Mouse (Mus musculus) thymus, postnatal 36 days (tissue): ENCODE results near the gene Plekhh2.
A peak's percentile ranks its signal among the peaks of the same experiment; 100 is the strongest.

Source experiments
- DNase-seq, 2 experiments: peaks; one replicate each; pipeline ENCODE4 v3.0.0; 2022; ENCODE audit warnings: mixed read lengths in 2 of 2

Plekhh2 gene

GRCm38 (mm10) chr17:84511682-84512515 lies at the start of gene Plekhh2:
TSS of gene Plekhh2 (plus strand) at chr17:84511895.
- peak; percentile 15 to 26 for DNase-seq

DNA sequence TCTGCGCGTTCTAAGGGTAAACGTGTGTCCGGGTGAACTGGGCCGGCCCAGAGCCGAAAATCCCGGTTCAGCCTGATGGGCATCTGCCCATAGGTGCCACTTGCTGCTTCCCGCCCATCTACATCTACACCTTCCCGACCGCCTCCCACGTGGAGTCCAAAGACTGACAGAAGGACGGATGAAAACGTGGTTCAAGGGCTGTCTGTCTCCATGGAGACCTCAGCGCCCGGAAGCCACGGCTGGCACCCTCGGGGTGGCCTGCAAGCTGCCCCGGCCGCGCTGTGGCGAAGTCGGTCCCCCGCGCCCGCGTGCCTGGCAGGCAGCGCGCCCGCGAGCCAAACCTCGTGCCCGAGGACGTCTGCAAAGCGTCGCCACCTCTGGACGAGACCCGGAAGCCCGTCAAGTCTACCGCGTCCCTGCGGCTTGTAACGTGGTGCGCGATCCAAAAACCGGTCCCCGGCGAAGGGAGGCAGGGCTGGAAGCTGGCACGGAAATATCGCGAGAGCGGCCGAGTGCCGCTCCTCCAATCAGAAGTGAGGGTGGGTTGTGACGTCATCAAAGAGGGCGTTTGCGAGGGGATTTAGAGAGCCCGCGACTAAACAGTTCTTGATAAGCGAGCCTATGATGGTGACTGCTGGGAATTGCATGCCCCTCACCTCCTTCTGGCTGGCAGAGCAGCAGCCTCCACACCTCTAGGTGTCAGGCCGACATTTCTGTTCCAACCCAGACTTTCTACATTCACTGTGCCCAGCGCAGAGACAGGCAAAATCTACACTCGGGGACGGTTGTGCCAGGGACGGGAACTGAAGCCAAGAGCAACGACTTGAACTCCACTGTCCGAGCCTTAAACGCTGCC lies 45.7 kb upstream of the Plekhh2 start, which contains the start of gene Thada:
Gene Thada, minus strand, starts transcription at position 453 of the 856 bp plus-strand sequence.
- peak; percentile 98 for DNase-seq

DNA sequence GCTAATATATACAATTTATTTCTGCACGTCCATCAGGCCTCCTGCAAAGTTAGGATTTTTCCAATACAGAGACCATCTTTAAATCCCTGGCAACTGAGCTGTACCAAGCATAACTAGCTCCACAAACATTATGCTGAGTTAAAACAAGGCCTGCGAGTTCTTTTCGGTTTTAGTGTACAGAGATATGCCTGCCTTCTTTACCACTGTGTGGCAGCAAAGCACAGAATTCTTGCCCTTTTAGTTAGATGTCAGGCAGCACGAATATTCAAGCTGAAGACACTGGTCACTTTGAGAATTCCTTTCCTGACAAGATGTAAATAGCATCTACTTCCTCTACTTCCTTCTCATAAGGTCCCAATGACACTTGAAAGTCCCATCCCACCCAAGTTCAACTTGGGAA lies 37.4 kb upstream of the Plekhh2 start:
- DNase-seq = no peak

GRCm38 (mm10) chr17:84477176-84477575 lies 34.5 kb upstream of the Plekhh2 start:
- DNase-seq = no peak

DNA sequence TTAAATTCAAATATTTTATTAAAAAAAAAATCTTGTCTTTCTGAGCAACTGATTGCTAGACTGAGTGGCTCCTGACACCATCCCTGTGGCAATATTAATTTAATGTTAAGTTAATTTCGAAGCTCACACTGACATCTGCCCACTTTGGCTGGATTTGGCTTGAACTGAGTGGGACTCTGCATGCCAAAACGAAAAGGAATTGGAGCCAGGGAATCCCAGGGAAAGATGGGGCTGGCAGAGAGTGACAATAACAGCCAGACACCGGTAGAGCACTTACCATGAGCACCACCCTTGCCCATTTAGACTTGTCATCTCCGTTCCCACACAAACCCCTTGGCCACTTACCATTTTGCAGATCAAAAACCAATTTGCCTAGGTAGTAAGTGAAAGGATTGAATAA lies 33.4 kb upstream of the Plekhh2 start:
- no peak for DNase-seq

GRCm38 (mm10) chr17:84480464-84481355 lies 31.0 kb upstream of the Plekhh2 start:
- DNase-seq = no peak

DNA sequence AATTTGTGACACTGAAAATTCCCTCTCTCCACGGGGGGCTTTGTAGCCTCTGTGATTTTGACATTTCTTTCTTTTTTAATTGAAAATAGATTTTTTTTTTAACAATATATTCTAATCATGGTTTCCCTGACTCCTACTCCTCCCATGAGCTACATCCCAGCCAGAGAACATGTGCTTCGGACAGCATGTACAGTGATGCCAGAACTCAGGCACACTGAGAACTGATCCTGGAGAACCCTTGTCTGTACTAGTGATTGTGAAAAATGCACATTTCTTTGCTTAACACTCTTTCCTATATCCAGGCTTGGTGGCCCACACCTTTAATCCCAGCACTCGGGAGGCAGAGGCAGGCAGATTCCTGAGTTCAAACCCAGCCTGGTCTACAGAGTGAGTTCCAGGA lies 28.9 kb upstream of the Plekhh2 start:
- DNase-seq = no peak

DNA sequence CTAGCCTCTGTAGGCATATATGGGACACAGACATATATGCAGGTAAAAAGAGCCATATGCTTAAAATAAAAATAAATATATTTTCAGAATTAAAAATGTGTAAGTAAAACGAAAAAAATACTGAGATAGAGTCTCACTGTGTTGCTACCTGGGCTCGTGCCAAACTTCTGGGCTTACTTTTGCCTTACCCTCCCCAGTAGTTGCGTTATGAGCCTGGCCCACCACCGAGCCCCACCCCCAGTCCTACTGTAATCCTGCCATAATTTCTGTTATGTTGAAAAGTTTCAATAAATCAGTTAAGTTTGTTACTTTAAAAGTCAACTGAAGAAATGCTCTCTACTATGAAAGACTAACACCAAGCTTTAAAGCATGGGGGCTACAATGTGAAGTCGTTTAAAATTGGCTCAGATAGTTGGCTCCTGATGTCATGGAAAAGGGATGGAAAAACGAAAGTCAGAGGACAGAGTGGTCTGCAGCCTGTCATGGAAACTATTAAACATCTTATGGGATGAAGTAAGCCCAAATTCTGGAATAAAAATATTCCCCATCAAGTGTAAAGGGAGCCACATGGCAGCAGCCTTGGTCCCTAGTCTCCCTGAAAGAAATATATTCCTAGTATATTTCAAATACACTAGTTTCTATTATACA lies 27.9 kb upstream of the Plekhh2 start:
- DNase-seq = no peak

DNA sequence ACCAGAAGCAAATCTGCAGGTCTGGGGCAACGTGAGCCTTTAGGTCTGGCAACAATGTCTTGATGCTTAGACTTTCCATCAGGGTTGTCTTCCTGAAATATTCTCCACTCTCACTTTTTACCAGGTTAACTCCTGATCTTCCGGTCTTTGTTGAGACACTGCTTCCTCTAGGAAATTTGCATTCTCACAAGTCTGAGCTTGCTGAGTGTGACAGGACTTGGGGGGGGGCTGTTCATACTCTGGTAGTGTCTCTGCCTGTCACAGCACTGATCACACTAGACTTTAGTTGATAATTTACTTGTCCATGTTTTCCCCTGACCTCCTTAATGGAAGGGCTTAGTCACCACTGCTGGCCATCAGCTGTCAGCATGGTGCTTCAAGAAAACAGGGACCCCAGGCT lies 24.3 kb upstream of the Plekhh2 start:
- no peak for DNase-seq

DNA sequence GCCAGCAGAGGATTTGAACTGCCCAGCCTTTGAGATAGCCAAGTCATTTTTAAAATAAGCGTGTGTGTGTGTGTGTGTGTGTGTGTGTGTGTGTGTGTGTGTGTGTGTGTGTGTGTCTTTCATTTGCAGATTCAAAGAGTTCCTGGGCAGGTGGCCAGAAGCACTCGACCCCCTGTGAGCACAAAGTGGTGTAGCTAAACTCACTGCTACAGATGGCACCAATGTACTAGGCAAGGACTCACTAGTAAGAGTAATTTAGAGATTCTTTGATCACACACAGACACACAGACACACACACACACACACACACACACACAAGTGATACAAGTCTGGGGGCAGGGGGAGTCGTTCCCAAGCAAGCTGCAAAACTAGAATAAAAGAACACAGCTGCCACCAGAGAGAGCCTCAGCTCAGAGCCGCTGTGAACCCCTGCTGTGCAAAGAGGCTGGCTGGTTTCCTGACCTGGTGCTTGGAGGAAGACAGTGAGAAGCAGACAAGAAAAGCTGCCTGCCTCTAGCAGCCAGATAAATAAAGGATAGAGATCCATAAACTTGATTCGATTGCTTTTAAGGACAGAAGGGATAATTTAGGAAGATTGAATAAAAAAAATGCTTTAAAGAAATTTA lies 19.3 kb upstream of the Plekhh2 start:
- no peak for DNase-seq

GRCm38 (mm10) chr17:84497026-84497425 lies 14.7 kb upstream of the Plekhh2 start:
- DNase-seq = no peak

GRCm38 (mm10) chr17:84497559-84497958 lies 14.1 kb upstream of the Plekhh2 start:
- no peak for DNase-seq

GRCm38 (mm10) chr17:84497972-84498604 lies 13.6 kb upstream of the Plekhh2 start:
- DNase-seq = no peak

DNA sequence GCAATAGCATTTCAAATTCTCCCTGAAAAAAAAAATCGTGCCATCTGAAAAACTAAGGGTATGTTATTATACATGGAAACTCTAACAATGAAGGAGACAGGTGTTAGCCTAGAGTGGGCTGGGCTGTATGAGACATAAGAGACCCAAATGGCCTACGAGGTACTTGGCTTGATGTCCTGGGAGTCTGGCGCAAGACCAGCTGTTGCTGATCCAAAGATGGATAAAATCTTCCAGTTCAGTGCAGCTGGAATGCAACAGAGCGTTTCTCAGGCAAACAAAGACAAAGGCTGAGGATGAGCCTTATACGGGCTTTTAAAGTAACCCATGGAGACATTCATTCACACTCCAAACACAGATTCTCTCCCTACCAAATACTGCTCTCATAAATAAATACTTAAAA lies 13.1 kb upstream of the Plekhh2 start:
- no peak for DNase-seq

DNA sequence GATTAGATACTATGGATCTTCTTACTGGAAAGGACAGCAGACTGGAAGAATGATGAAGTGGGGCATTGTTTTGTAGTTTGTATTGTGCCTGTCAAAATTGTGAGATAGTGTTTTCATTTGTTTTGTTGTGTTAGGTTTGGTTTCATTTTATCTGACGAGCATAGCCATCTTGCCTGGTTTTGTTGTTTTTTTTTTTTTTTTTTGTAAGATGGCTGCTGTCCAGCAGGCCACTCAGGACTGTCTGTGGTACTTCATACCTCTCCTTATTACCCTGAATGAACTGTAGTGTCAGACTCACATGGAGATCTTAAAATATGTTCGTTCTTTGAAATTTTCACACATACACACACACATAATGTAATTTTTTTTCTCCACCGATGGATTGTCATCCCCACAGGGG lies 9.4 kb upstream of the Plekhh2 start:
- no peak for DNase-seq

GRCm38 (mm10) chr17:84505922-84506321 lies 5.8 kb upstream of the Plekhh2 start:
- DNase-seq = no peak

DNA sequence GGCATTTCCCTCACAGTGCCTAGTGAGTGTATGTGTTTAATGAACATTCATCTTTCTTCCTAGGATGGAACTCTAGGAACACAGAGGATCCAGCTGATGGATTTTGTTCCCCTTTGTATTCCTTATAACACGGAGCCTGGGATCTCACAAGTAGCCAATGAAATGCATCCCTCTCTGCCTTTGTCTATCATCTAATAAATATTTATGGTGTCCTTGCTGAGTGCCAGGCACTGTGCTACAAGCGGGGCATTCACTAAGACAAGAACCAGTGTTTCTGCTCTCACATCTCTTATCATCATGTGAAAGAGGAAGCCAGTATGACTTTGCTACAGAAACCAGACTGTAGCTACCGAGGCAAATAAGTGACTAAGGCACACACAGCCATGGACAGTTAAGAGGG lies 3.0 kb upstream of the Plekhh2 start:
- no peak for DNase-seq

DNA sequence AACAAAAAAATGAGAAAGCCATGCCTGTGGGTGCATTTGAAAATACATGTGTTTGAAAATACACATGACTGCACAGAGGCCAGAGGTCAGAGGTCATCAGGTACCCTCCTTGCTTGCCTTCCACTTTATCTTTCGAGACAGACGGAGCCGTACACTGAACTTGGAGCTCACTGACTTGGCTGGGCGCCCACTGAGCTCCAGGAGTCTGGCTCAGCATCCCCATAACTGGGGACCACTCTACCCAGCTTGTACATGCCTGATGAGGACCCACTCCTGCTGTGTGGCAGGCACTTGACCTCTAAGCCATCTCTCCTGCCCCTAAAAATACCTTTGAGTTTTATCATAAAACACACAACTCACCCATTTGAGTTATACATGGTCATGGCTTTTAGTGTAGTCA lies 2.5 kb upstream of the Plekhh2 start:
- no peak for DNase-seq

- no peak for DNase-seq
Observed at GRCm38 (mm10) chr17:84510355-84510754, 1.3 kb upstream of the Plekhh2 start.

GRCm38 (mm10) chr17:84510961-84511639 lies 595 bp upstream of the Plekhh2 start:
- no peak for DNase-seq
